Mouse (Mus musculus) embryonic facial prominence, embryonic 10.5 days (tissue): ENCODE measurements around the gene Csnk2a1. TPM values are rescaled to one million over a fixed set of nuclear protein-coding genes. Genes with fewer than 3 reads are reported as not detected.

ENCODE experiments used
- polyA plus RNA-seq: library from polyadenylated mRNA; unstranded; fragments of >200 nt; fragmentation: Nextera tagmentation; extraction: Ambion mirVana; gene quantifications from 2 replicates; pipeline ENCODE4 v1.2.1, GENCODE M21; 2016

Csnk2a1 gene
- polyA plus RNA-seq, 1 experiment from 2014 or later = 77.8 TPM

Other genes starting within 250 kb of the Csnk2a1 start
- gene Fam110a, start 246.6 kb upstream of the Csnk2a1 start, polyA plus RNA-seq = 48.4 and 55.0 TPM in 2 replicates
- gene Slc52a3, start 230.3 kb upstream of the Csnk2a1 start, polyA plus RNA-seq = 0.63 and 0.80 TPM in 2 replicates
- 0.93 and 1.5 TPM in 2 replicates for gene Scrt2, start 145.3 kb upstream of the Csnk2a1 start, polyA plus RNA-seq
- 10.7 and 12.4 TPM in 2 replicates for gene Srxn1, start 121.3 kb upstream of the Csnk2a1 start, polyA plus RNA-seq
- 9.2 and 10.3 TPM in 2 replicates for gene Tcf15, start 83.3 kb upstream of the Csnk2a1 start, polyA plus RNA-seq
- gene Tbc1d20, start 67.0 kb downstream of the Csnk2a1 start, polyA plus RNA-seq = 30.8 and 32.0 TPM in 2 replicates
- 96.2 and 98.1 TPM in 2 replicates for gene Rbck1, start 105.8 kb downstream of the Csnk2a1 start, polyA plus RNA-seq
- gene Trib3, start 117.2 kb downstream of the Csnk2a1 start, polyA plus RNA-seq = 2.5 and 3.0 TPM in 2 replicates
- 0.87 and 2.5 TPM in 2 replicates for gene Nrsn2, start 149.8 kb downstream of the Csnk2a1 start, polyA plus RNA-seq
- gene Sox12, start 171.2 kb downstream of the Csnk2a1 start, polyA plus RNA-seq = 10.6 and 11.5 TPM in 2 replicates
- gene Zcchc3, start 188.2 kb downstream of the Csnk2a1 start, polyA plus RNA-seq = 53.4 and 58.3 TPM in 2 replicates
- gene 6820408C15Rik, start 188.7 kb downstream of the Csnk2a1 start, polyA plus RNA-seq = 0.43 and 0.71 TPM in 2 replicates
- not detected in 2 replicates for gene Defb23, start 237.8 kb downstream of the Csnk2a1 start, polyA plus RNA-seq